Mouse (Mus musculus) myocyte (in vitro differentiated cells): ENCODE measurements around the gene Itgb6. TPM values are rescaled to one million over a fixed set of nuclear protein-coding genes. Genes with fewer than 3 reads are reported as not detected.

Experiments used
- H3K27me3 ChIP-seq: one replicate; pipeline ENCODE4 v1.6.1; 2011; ENCODE audit not compliant: control insufficient read depth, insufficient read depth, insufficient read length
- H3K36me3 ChIP-seq: one replicate; pipeline ENCODE4 v1.6.1; 2011; ENCODE audit not compliant: control insufficient read depth, insufficient read depth
- H3K4me2 ChIP-seq: one replicate; pipeline ENCODE4 v1.6.1; 2011; ENCODE audit warnings: low read depth, control low read depth
- H3K4me3 ChIP-seq: one replicate; pipeline ENCODE4 v1.5.1; 2011; ENCODE audit warnings: mild to moderate bottlenecking, control low read depth, moderate library complexity
- H3K79me2 ChIP-seq: one replicate; pipeline ENCODE4 v1.6.1; 2011; ENCODE audit not compliant: control insufficient read depth, insufficient read depth
- H3ac ChIP-seq: one replicate; pipeline ENCODE4 v1.6.1; 2011; ENCODE audit not compliant: control insufficient read depth, insufficient read length
- CEBPB ChIP-seq: IDR thresholded peaks from 2 replicates; pipeline ENCODE4 v1.6.1; 2011; ENCODE audit warnings: mild to moderate bottlenecking, moderate library complexity; ENCODE audit not compliant: poor library complexity, insufficient read depth, severe bottlenecking
- E2F4 ChIP-seq: IDR thresholded peaks from one replicate; pipeline ENCODE4 v1.6.1; 2011; ENCODE audit warnings: mild to moderate bottlenecking, control low read depth, moderate library complexity; ENCODE audit not compliant: insufficient read depth
- MAX ChIP-seq: IDR thresholded peaks from one replicate; pipeline ENCODE4 v1.6.1; 2011; ENCODE audit warnings: low read depth, mild to moderate bottlenecking, control low read depth
- MYOD1 ChIP-seq, 3 experiments: IDR thresholded peaks; one replicate each; pipeline ENCODE4 v1.6.1; 2011; ENCODE audit warnings: control low read depth in 2 of 3, low read depth in 2 of 3, mild to moderate bottlenecking in 2 of 3, moderate library complexity in 1 of 3; ENCODE audit not compliant: insufficient read length in 2 of 3, control insufficient read depth in 1 of 3
- MYOG ChIP-seq, 3 experiments: IDR thresholded peaks; one replicate each; pipeline ENCODE4 v1.6.1; 2011; ENCODE audit warnings: control low read depth in 2 of 3, low read depth in 2 of 3, mild to moderate bottlenecking in 2 of 3; ENCODE audit not compliant: insufficient read length in 2 of 3, control insufficient read depth in 1 of 3, insufficient read depth in 1 of 3
- POLR2A ChIP-seq: IDR thresholded peaks from one replicate; pipeline ENCODE4 v1.6.1; 2011; ENCODE audit warnings: low read depth, mild to moderate bottlenecking, control low read depth, moderate library complexity; ENCODE audit not compliant: insufficient read length
- POLR2AphosphoS2 ChIP-seq: IDR thresholded peaks from one replicate; pipeline ENCODE4 v1.6.1; 2011; ENCODE audit warnings: low read depth, control low read depth; ENCODE audit not compliant: insufficient read length
- REST ChIP-seq: IDR thresholded peaks from one replicate; pipeline ENCODE4 v1.6.1; 2011; ENCODE audit warnings: mild to moderate bottlenecking, control low read depth, moderate library complexity; ENCODE audit not compliant: insufficient read depth, insufficient read length
- SRF ChIP-seq: IDR thresholded peaks from one replicate; pipeline ENCODE4 v1.6.1; 2011; ENCODE audit warnings: low read depth; ENCODE audit not compliant: control insufficient read depth, insufficient read length
- TCF12 ChIP-seq: IDR thresholded peaks from one replicate; pipeline ENCODE4 v1.6.1; 2011; ENCODE audit warnings: mild to moderate bottlenecking, control low read depth; ENCODE audit not compliant: poor library complexity, insufficient read depth, severe bottlenecking
- TCF3 ChIP-seq: IDR thresholded peaks from one replicate; pipeline ENCODE4 v1.6.1; 2011; ENCODE audit warnings: low read depth, control low read depth; ENCODE audit not compliant: insufficient read length
- USF1 ChIP-seq: IDR thresholded peaks from one replicate; pipeline ENCODE4 v1.6.1; 2011; ENCODE audit warnings: low read depth, mild to moderate bottlenecking, control low read depth, moderate library complexity
- polyA plus RNA-seq: library from polyadenylated mRNA; unstranded; fragments of >200 nt; fragmentation: generic; extraction: Trizol; gene quantifications from one replicate; pipeline ENCODE4 v1.2.1, GENCODE M21; 2012; ENCODE audit warnings: missing spikeins

Itgb6 gene
- polyA plus RNA-seq, 1 experiment: 3.9 TPM

DNA sequence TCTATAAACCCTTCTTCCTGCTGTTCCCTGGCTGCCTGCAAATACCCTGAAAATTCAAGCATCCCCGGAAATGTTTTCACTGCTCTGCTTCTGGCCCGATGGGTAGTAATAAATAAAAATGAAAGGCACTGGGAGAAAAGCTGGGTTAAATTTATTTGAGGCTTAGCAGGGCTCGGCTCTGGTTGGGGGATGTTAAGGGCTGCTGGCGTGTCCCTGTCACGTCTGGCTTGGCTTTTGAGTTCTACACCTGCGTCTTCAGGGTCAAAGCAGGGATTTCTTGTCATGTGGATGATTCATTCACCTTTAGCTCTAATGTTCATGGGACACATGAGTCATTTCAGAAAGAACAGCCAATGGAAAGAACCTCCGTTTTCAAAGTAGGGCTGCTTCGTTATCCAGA is 26.7 kb downstream of the Itgb6 start:
- H3K4me3 ChIP-seq: no peak overlapping the region
- no peak overlapping the region for H3K4me2 ChIP-seq
- H3K79me2 ChIP-seq: no peaks in the 10 kb centered on the region
- no peaks in the 10 kb centered on the region for H3K27me3 ChIP-seq
- no peak overlapping the region for H3ac ChIP-seq
- H3K36me3 ChIP-seq: no peaks in the 10 kb centered on the region
- TF ChIP-seq E2F4: no peak
- no peak for TF ChIP-seq MYOG (IDR thresholded peaks at IDR 0.05; ENCODE audit: control insufficient read depth in 1 of 3, insufficient read depth in 1 of 3, insufficient read length in 2 of 3, low read depth in 2 of 3)
- no peak for TF ChIP-seq POLR2A
- TF ChIP-seq TCF12: no peak
- no peak for TF ChIP-seq SRF

DNA sequence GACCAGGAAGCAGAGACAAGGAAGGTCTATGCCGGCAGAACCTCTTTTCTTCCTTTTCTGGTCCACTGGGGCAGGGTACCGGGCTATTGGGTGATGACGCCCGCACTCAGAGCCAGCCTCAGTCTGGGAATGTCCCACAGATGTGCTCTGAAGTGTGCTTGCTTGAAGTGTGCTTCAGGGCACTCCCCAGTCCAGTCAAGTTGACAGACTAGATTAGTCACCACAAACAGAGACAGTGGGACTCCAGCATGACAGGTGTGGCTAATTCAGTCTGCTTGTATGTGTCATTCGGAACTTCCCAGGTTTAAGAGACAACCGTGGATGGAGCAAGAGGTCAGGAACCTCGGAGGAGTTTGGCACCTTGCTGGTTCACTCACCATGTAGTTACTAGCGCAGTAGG is 27.9 kb downstream of the Itgb6 start:
- peak overlapping the region; percentile 16 for H3K4me2 ChIP-seq
- no peaks in the 10 kb centered on the region for H3K79me2 ChIP-seq
- H3K4me3 ChIP-seq: no peak overlapping the region
- no peaks in the 10 kb centered on the region for H3K27me3 ChIP-seq
- H3K36me3 ChIP-seq: no peaks in the 10 kb centered on the region
- TF ChIP-seq TCF3 (no peak), SRF (no peak), TCF12 (peak; percentile 77), POLR2A (no peak), MYOD1 (IDR thresholded peaks at IDR 0.05; ENCODE audit: control insufficient read depth in 1 of 3, insufficient read length in 2 of 3, low read depth in 2 of 3) (peak; percentile 25 to 96 (median 77)), MYOG (IDR thresholded peaks at IDR 0.05; ENCODE audit: control insufficient read depth in 1 of 3, insufficient read depth in 1 of 3, insufficient read length in 2 of 3, low read depth in 2 of 3) (peak in 2 of 3 experiments; percentile 83 to 87)
- H3ac ChIP-seq: no peak overlapping the region

DNA sequence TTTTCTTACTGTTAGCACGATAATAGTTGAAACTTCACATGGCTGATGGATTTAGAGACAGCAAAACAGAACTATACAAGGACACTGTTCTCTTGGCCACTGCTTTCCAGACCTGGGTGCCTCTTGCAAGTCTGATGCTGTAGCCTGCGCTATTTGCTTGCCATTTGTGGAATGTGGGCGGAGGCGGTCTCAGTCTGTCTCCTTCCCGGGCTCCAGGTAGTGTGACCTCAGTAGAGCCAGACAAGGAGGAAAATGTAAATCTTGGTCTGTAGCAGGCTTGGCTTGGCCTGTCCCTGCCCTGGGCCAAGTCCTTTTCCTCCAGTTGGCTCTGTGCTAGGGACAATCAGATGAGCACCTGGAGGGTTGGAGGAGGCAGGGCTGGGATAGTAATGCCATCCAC is 30.2 kb downstream of the Itgb6 start:
- Histone ChIP-seq H3K4me2 (no peak overlapping the region), H3K36me3 (no peaks in the 10 kb centered on the region), H3K79me2 (no peaks in the 10 kb centered on the region), H3K4me3 (no peak overlapping the region), H3ac (no peak overlapping the region), H3K27me3 (no peaks in the 10 kb centered on the region)
- no peak for TF ChIP-seq POLR2AphosphoS2

DNA sequence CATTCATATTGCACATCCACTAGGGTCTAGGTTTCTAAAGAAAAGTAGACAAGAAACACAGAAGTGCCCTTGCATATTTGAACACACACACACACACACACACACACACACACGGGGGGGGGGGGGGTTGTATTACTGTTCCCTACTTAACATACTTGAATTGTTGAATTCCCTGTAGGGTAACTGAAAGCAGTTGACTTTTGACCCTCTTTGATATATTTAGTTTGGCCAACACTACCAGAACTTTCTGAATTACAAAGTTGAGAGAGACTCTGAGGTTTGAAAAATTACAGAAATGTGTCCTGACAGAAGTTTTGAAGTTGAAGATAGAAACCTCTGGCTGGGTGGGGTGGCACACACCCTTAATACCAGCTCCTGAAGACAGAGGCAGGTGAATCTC is 32.2 kb downstream of the Itgb6 start:
- Histone ChIP-seq H3K79me2 (no peaks in the 10 kb centered on the region), H3K27me3 (no peaks in the 10 kb centered on the region), H3K36me3 (no peaks in the 10 kb centered on the region), H3K4me3 (no peak overlapping the region), H3ac (no peak overlapping the region), H3K4me2 (no peak overlapping the region)
- TF ChIP-seq TCF12 (no peak), POLR2A (no peak), E2F4 (no peak), MYOG (IDR thresholded peaks at IDR 0.05; ENCODE audit: control insufficient read depth in 1 of 3, insufficient read depth in 1 of 3, insufficient read length in 2 of 3, low read depth in 2 of 3) (no peak), REST (no peak), TCF3 (no peak), SRF (no peak), MYOD1 (IDR thresholded peaks at IDR 0.05; ENCODE audit: control insufficient read depth in 1 of 3, insufficient read length in 2 of 3, low read depth in 2 of 3) (no peak), POLR2AphosphoS2 (no peak), CEBPB (no peak), USF1 (no peak), MAX (no peak)

DNA sequence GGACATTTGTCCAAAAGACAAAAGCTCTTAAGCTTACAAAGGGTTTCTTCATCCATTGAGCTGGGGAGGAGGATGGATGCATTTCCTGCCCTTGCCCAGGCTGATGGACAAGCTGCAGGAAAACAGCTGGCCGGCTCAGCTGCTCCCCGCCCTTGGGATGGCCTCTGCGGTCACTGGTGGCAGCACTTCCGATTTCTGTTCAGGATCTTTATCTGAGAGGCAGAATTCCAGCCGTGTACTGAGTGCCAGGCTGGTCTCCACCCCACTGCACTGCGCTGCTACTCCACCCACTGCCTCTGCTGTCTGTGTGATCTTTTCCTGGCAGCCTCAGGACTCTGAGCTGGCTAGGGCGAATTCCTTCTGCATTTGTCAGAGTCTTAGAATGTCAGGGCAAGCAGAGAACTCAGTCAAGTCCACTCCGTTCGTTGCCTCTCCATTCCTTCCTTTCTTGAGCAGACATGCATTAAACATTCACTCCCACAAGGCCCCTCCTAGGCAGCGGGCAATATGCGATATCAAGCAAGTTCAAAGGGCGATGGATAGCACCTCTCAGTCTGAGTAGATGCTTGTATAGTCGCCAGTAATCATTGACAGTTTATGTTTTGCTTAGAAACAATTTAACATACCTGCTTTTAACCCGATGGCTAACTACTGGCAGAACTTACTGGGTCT is 33.4 kb downstream of the Itgb6 start:
- H3K36me3 ChIP-seq: no peaks in the 10 kb centered on the region
- no peaks in the 10 kb centered on the region for H3K79me2 ChIP-seq
- H3K4me3 ChIP-seq: no peak overlapping the region
- no peak for TF ChIP-seq MAX
- peak; percentile 81 for TF ChIP-seq CEBPB
- TF ChIP-seq SRF: peak; percentile 23
- no peak for TF ChIP-seq E2F4
- peak; percentile 98 for TF ChIP-seq TCF3
- TF ChIP-seq POLR2AphosphoS2: peak; percentile 69
- TF ChIP-seq MYOG (IDR thresholded peaks at IDR 0.05; ENCODE audit: control insufficient read depth in 1 of 3, insufficient read depth in 1 of 3, insufficient read length in 2 of 3, low read depth in 2 of 3): peak; percentile 94 to 100 (median 98)
- TF ChIP-seq TCF12: peak; percentile 97
- TF ChIP-seq REST: no peak
- peak; percentile 90 to 100 (median 100) for TF ChIP-seq MYOD1 (IDR thresholded peaks at IDR 0.05; ENCODE audit: control insufficient read depth in 1 of 3, insufficient read length in 2 of 3, low read depth in 2 of 3)
- TF ChIP-seq USF1: no peak
- TF ChIP-seq POLR2A: peak; percentile 36
- no peaks in the 10 kb centered on the region for H3K27me3 ChIP-seq
- H3ac ChIP-seq: no peak overlapping the region
- H3K4me2 ChIP-seq: peak overlapping the region; percentile 58
